ENCODE assay signal across 7 mouse cellular contexts in the genomic region with DNA sequence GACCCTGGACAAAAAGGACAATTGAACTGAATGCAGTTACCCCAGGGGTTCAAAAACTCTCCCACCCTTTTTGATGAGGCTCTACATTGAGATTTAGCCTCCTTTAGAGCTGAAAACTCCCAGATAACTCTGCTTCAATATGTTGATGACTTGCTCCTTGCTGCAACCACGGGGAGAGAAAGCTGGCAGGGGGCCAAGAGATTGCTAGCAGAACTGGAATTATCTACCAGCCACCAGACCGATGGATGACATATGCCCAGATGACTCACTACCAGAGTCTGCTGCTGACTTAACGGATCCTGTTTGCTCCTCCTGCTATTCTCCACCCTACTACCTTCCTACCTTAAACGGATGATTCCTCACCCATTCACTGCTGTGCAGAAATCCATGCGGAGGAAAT.
DNase-seq lines count a peak whose midpoint lies in the region; TF ChIP-seq lines count a peak whose summit lies in the region.
"Not testable (repeated sequence)": the region's sequence is repeated elsewhere in the genome, so short reads cannot be mapped to it uniquely, and the experiment has no call there.

No protein-coding gene starts in this region.

- DNase-seq in ES-CJ7 (ENCODE audit: low read depth, low spot score) (peak; percentile 30), ZHBTc4 (ENCODE audit: low read depth, low spot score) (peak; percentile 54)
- DNase-seq in adrenal gland, postnatal 14 days: peak; percentile 75
- DNase-seq in gastrocnemius, postnatal 4 days (ENCODE audit: low spot score in 2 of 2): peak; percentile 8 to 17
- DNase-seq in layer of hippocampus, adult 18-20 months (ENCODE audit: low spot score in 2 of 2): peak; percentile 71 to 84
- peak; percentile 26 to 45 for DNase-seq in left cerebral cortex, adult 2 months (ENCODE audit: extremely low spot score in 1 of 2, low spot score in 2 of 2)
- peak; percentile 26 to 69 for DNase-seq in right cerebral cortex, adult 2 months (ENCODE audit: low spot score in 2 of 2)

- not testable (repeated sequence) for TF ChIP-seq CTCF in left cerebral cortex, adult 2 months (IDR thresholded peaks at IDR 0.05)

- H3K4me3 ChIP-seq in left cerebral cortex, adult 2 months: not testable (repeated sequence)

- not testable (repeated sequence) for H3K27ac ChIP-seq in left cerebral cortex, adult 2 months

- intact Hi-C loops in left cerebral cortex, adult 2 months (cut with DNase I): not testable (repeated sequence)

Comparison
In these comparisons a context has a peak if more than half of its experiments do, and no peak if none do; other contexts are left out.
1. DNase-seq: peak in every context shown above with its lines; median percentile 78 in layer of hippocampus, adult 18-20 months; 75 in adrenal gland, postnatal 14 days; 54 in ZHBTc4; 48 in right cerebral cortex, adult 2 months; 36 in left cerebral cortex, adult 2 months; 30 in ES-CJ7; 12 in gastrocnemius, postnatal 4 days.